Mouse (Mus musculus) spleen, adult 2 months (tissue): ENCODE measurements around the gene Atmin.

Experiments
- CTCF ChIP-seq: fragments of 200-500 bp; IDR thresholded peaks from 2 replicates; pipeline ENCODE4 v1.5.1; 2011; ENCODE audit warnings: mild to moderate bottlenecking, inconsistent platforms; ENCODE audit not compliant: insufficient read depth, insufficient read length, insufficient replicate concordance; ENCODE audit errors: extremely low read depth
- POLR2A ChIP-seq: fragments of 200-500 bp; IDR thresholded peaks from 2 replicates; pipeline ENCODE4 v1.6.1; 2011; ENCODE audit warnings: low read depth, low read length, inconsistent platforms

DNA sequence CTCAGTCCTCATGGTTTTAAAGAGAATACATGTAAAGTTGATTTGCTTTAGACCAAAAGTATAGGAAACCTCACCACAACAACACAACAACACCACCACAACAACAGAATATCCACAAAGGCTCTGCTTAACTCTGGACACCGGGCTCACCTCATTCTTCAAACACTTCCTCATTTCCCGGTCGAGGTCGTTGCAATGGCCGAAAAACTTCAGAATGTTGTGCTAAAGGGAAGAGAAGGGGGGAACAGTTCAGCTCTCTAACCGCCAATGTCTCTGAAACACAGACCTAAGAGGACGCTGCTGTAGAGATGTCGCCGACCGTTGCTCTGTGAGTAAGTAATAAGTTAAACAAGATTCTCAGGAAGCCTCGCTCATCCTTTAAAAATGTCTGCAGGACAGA lies 49.3 kb upstream of the Atmin start:
- no peak for TF ChIP-seq POLR2A
- TF ChIP-seq CTCF: no peak
